Mouse (Mus musculus) left cerebral cortex, postnatal 4 days (tissue): ENCODE results near the gene Gpbp1. TPM values are rescaled to one million over a fixed set of nuclear protein-coding genes. Genes with fewer than 3 reads are reported as not detected.

Source experiments
- DNase-seq: peaks from one replicate; pipeline ENCODE4 v3.0.0-alpha.2; 2022
- intact Hi-C: fragments of 180-260 bp; cut with DNase I; formaldehyde crosslinking; loops from one replicate; pipeline ENCODE4 v1.15.1; 2025
- total RNA-seq, 2 experiments: library from RNA; stranded (reverse); gene quantifications; 2 replicates each; pipeline ENCODE4 v1.2.3; 2021

Gpbp1 gene
- total RNA-seq, 2 experiments from 2014 or later, result 79.2 to 89.1 TPM

DNA sequence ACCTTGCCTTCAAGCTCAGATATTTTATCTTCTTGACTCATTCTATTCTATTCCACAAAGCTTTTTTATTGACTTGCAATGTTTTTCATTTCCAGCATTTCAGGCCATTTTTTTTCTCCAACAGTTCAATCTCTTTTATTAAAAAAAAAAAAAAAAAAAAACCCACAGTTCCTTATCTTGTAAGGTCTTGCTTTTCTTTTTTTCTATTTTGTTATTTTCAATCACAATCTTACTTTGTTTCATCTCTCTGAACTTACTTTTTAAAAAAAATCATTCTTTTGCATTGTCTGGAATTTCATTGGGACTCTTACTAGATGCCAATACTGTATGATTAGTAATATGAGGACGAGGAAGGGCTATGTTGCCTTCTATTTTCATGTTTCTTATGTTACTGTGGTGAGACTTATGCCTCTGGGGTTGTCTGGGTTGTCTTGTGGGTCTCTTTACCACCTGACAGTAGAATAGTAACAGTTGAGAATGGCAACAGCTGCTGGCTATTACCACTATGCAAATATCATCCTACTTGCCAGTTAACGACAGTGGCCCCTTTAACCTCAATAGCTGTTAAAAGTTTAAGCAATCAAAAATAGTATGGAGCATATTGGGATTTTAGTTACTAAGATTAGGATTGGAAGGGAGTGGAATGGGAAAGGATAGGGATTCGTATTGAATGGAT lies 19.2 kb downstream of the Gpbp1 start:
- no peak for DNase-seq
- intact Hi-C loops, result no loop called here

DNA sequence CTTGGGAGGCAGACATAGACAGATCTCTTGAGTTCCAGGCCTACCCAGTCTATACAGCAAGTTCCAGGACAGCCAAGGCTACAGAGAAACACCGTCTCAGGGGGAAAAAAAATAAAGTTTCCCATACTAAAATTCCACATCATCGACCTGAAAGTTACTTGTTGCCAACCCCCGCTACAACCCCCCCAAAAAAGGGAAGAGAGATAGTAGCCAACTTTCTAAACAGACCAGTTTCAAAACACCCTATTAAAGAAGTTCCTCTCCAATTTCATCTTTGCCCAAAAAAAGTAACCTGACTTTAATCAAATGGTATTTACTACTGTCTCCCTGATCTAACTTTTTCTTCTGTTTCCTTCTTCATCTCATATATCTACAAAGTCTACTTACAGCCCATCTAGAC lies 22.6 kb downstream of the Gpbp1 start:
- no peak for DNase-seq
- intact Hi-C loops, result no loop called here

DNA sequence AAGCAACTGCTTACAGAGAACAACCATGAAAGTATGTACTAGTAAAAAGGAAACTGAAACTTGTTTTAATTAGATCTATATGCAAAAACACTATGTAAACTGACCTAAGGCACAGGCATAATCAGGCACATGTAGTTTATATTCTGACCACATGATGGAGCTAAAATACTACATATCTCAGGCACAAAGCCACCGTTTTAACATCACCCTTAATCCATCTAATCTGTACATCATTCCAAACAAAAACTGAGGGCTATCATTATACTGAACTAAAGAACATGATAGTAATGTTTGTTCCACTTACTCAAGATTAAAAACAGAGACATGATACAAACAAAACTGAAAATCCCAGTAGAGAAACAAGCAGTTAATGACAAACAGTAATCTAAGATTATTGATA lies 28.5 kb downstream of the Gpbp1 start:
- DNase-seq, result no peak
- intact Hi-C loops, result loop anchor here (5.0 kb wide), 1 partner anchor 281 kb away; no protein-coding TSS in a partner anchor

DNA sequence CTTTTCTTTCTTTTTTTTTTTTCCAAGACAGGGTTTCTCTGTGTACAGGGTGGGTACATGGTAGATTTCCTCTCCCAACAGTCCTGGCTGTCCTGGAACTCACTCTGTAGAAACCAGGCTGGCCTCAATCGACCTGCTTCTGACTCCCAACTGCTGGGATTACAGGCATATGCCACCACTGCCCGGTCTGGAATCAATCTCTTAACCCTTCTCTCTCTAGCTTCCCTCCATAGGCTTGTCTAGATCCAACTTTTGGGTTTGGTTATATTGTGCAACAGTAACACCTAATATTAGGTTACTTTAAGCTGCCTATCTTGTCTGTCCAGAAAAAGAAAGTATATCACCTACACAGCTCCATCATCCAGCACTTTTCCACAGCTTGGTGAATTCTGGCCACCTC lies 33.1 kb downstream of the Gpbp1 start:
- intact Hi-C loops, result no loop called here
- DNase-seq, result no peak

DNA sequence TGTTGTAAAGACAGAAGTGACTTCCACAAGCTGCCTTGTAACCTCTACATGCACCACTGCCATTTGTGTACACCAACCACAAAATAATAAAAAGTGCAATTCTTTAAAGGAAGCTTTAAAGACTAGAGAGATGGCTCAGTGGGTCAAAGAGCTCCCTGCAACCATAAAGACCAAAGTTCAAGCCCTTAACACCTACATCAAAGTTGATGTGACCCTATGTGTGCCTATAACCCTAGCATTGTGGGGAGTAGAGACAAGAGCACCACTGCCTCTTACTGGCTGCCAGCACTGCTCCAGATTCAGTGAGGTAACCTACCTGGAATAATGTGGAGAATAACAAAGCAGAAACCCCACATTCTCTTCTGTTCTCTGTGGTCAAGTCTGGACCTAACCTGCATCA lies 45.6 kb downstream of the Gpbp1 start:
- DNase-seq, result no peak
- intact Hi-C loops, result no loop called here

DNA sequence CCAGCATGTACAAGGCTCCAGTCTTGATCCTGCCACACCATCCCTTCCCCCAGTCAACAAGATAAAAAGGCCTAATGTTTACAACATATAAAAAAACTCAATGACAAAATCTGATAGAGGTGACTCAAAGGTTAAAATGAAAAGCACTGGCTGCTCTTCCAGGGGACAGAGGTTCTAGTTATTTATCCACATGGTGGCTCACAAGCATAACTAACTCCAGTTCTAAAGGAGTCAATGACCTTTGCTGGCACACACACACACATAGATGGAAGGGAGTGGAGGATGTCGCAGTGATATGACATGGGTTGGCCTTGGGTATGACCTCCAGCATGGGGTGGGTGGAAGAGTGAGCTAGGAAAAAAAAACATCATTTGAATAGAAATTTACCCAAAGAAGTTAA lies 58.7 kb downstream of the Gpbp1 start:
- intact Hi-C loops, result no loop called here
- DNase-seq, result no peak

DNA sequence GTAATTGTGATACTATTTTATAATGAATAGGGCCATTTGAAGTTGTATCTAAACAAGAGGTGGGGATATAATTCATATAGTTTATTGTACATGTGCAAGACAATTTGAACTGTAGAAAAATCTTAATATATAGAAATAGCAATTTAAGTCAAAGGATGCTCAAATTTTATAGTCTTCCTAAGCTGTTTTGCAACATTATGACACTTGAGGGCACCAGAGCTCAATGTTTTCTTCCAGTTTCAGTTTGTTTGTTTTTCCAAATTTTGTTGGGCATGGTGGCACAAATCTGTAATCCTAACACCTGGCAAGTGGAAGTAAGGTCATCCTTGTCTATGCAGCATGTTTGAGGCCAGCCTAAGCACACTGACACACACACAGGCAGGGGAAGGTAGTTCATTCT lies 68.6 kb downstream of the Gpbp1 start:
- no peak for DNase-seq

DNA sequence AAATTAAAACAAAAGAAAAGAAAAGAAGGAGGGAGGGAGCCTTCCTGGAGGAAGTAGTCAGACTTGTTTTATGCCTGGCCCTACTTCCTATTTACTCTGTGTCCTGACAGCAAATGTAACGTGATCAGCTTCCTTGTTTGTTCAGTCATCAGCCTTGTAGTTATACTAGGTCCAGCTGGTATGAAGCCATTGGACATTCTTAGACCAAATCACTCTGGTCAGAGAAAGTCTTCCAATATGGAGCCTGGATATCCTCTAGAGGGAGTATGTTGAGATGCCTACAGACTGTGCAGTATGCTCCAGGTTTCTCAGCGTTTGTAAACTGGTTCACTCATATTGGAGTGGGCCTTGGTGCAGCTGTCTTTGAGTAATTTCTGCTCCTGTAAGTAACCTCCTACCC lies 71.8 kb downstream of the Gpbp1 start:
- intact Hi-C loops, result loop anchor here (10.0 kb wide), 1 partner anchor 453 kb away; no protein-coding TSS in a partner anchor
- DNase-seq, result no peak

More for the DNA sequence above, 68.6 kb downstream of the Gpbp1 start:
- intact Hi-C loops, result no loop called here

DNA sequence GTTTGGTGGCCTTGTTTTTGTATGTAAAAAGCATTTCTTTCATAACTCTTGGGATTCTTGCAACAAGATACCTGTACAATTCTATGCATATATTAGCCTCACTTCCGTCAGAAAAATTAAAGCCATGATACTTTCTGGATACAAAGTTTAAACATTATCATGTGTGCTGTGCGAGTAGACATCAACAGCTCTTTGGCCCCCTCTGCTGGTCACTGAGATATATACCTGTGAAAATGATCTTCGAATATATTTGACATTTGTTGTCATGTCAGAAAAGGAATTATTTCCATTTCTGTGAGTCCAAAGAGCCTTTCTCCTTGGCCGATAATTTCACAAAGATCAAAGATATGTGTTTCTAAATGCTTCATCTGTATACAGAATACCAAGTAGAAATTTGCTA lies 76.8 kb downstream of the Gpbp1 start:
- intact Hi-C loops, result loop anchor here (5.0 to 10.0 kb wide), 2 partner anchors 176 to 448 kb away; no protein-coding TSS in a partner anchor
- DNase-seq, result peak; percentile 61

DNA sequence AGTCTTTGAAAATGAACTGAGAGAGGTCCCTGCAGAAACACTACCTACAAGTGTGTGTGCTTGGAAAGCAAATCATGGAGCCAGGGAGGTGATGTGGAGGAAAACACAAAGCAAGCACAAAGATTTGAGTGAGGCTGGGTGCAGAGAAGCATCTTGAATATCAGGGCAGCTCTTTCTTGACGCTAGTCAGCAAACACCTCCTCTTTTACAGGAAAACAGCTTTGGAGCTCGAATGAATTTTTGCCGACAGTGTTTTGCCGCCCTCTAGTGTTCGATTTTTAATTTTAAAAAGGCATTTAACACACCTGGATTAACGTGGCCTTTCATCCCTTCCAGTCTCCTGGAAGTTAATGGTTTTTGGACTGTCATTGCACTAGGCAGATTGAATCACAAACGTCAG lies 79.1 kb downstream of the Gpbp1 start:
- intact Hi-C loops, result loop anchor here (2.0 to 10.0 kb wide), 4 partner anchors 174 to 1028 kb away; no protein-coding TSS in a partner anchor
- DNase-seq, result no peak

DNA sequence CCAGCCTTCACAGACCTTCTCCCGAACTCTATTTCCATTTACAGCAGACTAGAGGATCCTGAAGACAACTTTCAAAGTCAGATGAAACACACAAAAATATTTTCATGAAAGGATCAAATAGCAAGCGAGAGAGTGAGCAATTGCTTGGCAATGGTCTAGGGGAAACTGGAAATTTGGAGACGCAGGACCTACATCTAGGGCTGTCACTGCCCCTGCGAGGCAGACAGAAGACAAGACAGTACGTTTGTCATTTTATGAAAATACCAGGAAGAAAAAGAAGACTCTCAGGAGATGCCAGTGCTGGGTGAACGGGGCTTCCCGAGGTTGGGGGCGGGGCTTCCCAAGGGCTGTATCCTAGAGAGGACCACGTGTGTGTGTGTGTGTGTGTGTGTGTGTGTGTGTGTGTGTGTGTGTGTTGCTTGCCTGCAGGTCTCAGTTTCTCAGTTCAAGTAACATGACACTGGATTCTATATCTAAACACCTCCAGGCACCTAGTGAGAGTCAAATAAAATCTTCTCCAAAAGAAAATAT lies 83.0 kb downstream of the Gpbp1 start:
- intact Hi-C loops, result no loop called here
- DNase-seq, result no peak

DNA sequence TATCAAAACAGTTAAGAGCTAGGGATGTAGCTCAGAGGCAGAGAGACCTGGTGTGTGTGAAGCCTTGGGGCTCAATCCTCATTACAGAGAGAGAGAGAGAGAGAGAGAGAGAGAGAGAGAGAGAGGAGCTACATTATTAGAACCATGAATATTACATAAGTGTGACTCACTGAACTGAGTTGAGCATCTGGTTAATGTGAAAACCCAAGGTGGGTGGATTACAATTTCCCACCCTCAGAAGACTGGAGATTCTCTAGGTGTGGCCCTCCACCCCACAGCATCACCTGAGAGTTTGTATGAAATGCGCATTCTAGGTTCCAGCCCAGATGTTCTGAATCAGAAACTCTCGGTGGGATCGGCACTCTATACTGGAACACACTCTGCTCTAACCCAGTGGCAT lies 84.0 kb downstream of the Gpbp1 start:
- intact Hi-C loops, result no loop called here
- DNase-seq, result no peak

DNA sequence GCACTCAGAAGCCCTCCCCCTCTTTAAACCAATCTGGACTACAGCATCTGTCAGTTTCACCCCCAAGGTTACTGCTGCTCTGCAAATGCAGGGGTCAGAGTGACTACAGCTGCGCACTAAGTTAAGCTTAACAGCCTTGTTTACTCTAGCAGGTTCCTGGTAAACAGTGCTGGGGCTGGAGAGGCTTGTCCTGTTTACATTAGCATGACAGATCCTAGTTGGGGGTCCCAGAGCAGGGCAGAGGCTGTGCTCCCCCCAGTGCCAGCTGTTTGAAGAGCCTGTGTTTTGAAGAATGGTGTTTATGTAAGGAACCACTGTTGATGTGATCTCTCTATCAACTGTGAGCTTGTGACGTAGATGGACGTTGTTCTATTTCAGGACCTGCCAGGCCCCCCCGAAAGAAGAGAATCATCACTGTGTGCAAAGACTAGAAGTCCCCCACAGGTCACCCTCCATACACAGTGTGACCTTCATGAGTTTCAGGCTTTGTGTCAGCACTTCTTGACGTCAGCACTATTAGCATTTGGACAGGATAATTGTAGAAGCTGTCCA lies 92.2 kb downstream of the Gpbp1 start:
- DNase-seq, result no peak
- intact Hi-C loops, result no loop called here

DNA sequence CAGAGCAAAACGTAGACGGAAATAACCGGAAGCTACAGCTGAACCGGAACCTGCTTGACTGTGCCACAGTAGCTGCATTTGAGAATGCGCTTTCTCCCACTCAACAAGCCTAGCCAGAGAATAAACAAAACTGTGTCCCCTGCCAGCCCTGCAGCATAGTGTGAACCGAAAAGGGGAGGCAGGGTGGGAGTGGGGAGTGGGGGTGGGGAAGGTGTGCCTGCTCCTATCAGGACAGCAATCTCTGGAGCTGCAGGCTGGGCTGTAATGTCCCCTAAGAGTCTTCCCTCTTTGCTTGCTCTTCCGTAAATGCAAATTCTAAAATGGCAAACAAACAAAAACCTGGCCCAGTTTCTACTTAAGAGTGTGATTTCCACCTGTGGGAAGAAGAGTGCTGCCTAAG lies 92.8 kb downstream of the Gpbp1 start:
- intact Hi-C loops, result no loop called here

DNA sequence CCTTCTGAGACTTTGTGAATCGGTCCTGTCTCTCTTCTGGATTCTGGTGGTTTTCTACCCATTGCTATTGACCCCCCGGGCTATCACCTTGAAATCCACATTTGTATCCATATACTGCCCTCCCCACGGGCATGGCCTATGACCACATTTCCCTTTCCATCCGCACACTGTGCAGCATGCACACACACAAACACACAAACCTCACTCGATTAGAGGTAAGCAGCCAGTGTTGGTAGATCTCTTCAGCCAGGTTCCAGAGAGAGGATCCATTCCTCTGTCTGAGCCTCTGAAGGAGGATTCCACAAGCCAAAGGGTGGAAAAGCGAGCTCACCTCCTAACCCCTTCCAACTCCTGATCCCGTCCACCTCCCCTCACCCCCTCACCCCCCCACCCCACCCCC lies 94.4 kb downstream of the Gpbp1 start:
- no peak for DNase-seq
- intact Hi-C loops, result no loop called here

More for the DNA sequence above, 92.8 kb downstream of the Gpbp1 start:
- no peak for DNase-seq

DNA sequence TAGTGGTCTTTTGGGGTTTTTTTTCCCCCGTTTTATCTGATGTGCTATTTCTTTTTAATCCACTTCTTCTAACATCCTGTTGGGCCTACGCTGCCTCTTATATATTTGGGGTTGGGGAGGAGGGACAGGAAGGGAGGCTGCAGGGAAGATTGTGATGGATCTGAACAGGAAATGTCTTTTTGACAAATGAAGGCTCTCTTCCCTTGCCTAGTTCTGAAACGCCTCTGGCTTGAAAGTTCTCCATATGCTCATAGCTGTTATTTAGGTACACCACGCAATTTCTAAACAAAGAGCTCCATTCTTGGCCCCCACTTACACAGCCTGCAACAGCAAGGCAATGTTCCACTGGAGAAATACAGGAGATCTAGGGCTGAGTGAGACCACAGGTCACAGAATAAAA lies 95.0 kb downstream of the Gpbp1 start:
- intact Hi-C loops, result no loop called here
- DNase-seq, result no peak

DNA sequence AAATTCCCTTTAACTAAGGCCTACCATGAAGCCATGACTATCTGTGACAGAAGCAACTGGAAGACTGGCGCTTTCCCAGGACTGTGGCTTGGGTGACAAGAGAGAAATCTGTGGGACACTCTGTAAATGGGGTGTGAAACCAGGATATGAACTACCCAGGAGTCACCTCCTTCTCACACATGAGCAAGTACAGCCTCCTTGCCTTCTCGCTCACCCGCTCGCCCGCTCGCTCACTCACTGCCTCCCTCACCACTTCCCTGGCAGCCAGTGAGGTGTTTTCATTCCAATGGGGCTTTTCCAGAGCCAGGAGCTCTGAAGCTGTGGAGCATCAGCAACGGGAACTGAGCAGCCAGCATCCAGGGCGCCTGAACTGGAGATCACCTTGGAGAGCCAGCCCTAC lies 95.6 kb downstream of the Gpbp1 start:
- DNase-seq, result no peak
- intact Hi-C loops, result no loop called here

DNA sequence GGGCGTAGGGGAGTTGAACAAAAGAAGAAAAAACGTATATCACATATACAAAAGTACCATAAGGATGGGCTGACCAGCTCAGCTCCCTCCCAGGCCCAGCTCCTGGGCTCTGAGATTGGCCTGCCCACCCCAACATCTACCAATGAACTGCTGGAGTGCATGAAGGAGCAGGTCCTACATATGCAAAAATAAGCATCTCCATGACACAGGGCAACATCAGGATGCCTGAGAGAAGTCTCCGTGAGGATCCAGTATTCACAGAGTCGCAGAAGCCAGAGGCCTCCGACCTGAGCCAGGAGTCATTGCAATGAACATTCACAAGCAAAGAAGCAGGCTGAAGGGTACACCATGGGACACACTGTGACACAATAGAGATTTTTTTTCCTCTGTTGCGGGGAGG lies 96.5 kb downstream of the Gpbp1 start:
- intact Hi-C loops, result no loop called here
- DNase-seq, result no peak

DNA sequence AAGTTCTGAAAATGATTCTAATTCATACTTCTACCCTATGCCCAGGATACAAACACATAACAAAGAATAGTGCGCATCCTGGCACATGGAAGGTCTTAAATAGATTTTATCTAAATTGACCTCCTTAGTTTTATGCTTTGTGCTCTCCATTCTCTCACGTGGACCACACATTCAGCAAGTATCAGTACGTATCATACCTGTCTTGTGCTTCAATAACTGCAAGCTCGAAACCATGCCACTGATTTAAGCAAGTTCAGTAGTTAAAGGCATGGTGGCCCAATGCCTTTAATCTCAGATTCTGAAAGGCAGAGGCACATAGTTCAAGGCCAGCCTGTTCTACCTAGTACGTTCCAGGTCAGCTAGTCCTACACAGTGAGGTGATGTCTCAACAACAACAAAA lies 98.5 kb downstream of the Gpbp1 start:
- intact Hi-C loops, result no loop called here
- no peak for DNase-seq

DNA sequence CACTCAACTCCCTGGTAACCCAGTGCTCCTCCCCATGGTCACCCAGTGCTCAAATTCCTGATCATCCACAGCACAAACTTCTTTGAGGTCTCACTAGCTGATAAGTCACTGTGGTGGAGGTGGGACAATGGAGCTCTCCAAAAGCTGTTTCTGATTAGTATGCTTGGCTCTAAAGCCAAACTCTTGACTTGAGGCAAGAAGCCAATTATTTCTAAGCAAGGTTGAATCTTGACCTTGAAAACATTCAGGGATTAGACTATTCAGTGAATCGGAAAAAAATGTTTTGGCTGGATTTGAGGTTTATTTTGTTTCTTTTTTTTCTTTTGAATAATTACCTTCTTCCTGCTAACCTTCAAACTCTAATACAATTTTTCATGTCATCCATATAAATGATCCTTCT lies 98.9 kb downstream of the Gpbp1 start:
- intact Hi-C loops, result no loop called here
- DNase-seq, result no peak

DNA sequence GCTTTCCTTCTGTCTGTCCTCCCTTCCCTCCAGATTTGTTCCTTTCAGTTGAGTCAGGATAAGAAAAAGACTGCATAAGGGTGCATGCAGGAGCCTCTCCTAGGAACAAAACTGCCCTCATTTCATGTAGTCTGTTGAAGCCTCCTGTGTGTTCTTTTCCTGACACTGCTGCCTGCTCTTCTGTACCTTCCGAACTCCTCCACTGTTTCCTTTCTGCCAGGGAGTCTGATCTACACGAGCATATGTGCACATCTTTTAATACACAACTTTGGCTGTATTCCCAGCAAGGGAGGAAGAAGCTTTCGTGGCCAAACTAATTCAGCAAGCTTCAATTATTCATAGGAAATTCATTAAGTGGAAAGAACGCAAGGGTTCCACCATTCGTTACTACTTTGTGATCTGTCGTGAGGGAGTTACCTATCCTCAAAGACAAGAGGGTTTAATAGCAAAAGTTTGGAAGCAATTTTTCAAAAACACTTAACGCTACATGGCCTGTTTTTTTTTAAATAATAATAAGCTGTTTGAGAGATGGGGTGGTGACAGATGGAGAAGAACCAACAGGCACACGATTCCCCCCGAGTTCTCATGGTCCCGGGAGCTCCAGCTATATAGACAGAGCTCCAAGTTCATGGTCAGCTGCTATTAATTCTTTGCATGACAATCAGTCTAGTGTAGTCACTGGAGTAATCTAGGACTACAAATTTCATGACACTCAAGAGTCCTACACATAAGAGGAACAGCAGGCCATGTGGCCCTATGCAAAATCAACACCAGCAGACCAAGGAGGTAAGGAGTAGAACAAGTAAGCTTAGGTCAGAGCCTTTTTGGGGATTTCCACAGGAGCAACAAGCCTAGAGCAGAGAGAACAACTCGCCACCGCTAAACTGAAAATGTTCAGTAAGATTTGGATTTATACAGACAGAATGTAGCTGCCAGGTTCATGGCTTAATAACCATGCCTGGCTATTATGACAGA lies 105.6 kb downstream of the Gpbp1 start:
- DNase-seq, result peak; percentile 7
- intact Hi-C loops, result no loop called here
